Mouse (Mus musculus): Measurements from ENCODE around the gene AW011738.

DNA sequence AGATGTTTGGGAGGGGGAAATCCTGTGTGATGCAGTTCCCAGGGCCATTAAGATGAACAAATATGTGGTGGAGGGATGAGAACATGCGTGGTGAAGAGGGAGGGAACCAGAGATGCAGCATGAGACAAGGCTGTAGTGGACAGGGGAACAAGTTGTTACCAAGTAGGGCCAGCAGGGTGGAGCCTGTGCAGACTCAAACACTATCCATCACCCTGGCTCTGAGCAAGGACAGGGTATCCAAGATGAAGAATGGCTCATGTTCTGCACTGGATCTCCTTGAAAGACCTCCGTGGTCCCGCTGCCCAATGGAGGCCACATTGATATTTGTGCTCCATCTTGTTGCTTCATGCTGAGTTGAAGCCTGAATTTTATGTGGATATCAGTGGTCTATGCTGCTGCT is 48.3 kb upstream of the AW011738 start:
- TF ChIP-seq TAL1 (IDR thresholded peaks at IDR 0.05; ENCODE audit: low read length) (no peak), GATA1 (IDR thresholded peaks at IDR 0.05; ENCODE audit: low read length) (no peak)
